Mouse (Mus musculus) hindbrain, postnatal 0 days (tissue): ENCODE results near the gene Krtap28-10. TPM values are rescaled to one million over a fixed set of nuclear protein-coding genes. Genes with fewer than 3 reads are reported as not detected.

ENCODE experiments used
- ATAC-seq: fragments of 200-750 bp; cut with Nextera tagmentation; 2 replicates; pipeline ENCODE4 v1.8.0; 2017; ENCODE audit warnings: mild to moderate bottlenecking, moderate TSS enrichment, moderate library complexity
- DNase-seq: peaks from one replicate; pipeline ENCODE4 v3.0.0-alpha.2; 2015; ENCODE audit warnings: low spot score
- H3K27ac ChIP-seq: fragments of 300-500 bp; sonication (generic); 2 replicates; pipeline ENCODE4 v1.5.1; 2014; ENCODE audit warnings: mild to moderate bottlenecking
- H3K27me3 ChIP-seq: fragments of 300-500 bp; sonication (generic); 2 replicates; pipeline ENCODE4 v1.6.1; 2014; ENCODE audit warnings: low read length, mixed read lengths; ENCODE audit not compliant: insufficient read depth
- H3K36me3 ChIP-seq: fragments of 300-500 bp; sonication (generic); 2 replicates; pipeline ENCODE4 v1.6.1; 2014; ENCODE audit warnings: low read length, mixed read lengths; ENCODE audit not compliant: insufficient read depth
- H3K4me1 ChIP-seq: fragments of 300-500 bp; sonication (generic); 2 replicates; pipeline ENCODE4 v1.6.1; 2014; ENCODE audit warnings: antibody characterized with exemption, low read length, mixed read lengths; ENCODE audit not compliant: insufficient read depth
- H3K4me2 ChIP-seq: fragments of 300-500 bp; sonication (generic); 2 replicates; pipeline ENCODE4 v1.6.1; 2014; ENCODE audit warnings: low read depth, mild to moderate bottlenecking, low read length, moderate library complexity, mixed read lengths
- H3K4me3 ChIP-seq: fragments of 300-500 bp; sonication (generic); 2 replicates; pipeline ENCODE4 v1.5.1; 2014; ENCODE audit warnings: low read length
- H3K9ac ChIP-seq: fragments of 300-500 bp; sonication (generic); replicated peaks from 2 replicates; pipeline ENCODE4 v1.6.1; 2014; ENCODE audit warnings: mild to moderate bottlenecking, low read length, moderate library complexity, mixed read lengths
- H3K9me3 ChIP-seq: fragments of 300-500 bp; sonication (generic); 2 replicates; pipeline ENCODE4 v1.6.1; 2016; ENCODE audit warnings: low read length, mixed read lengths
- CTCF ChIP-seq: IDR thresholded peaks from 2 replicates; pipeline ENCODE4 v1.5.1; 2016; ENCODE audit warnings: antibody characterized with exemption, control low read depth, low read depth
- WGBS: fragments of 180-500 bp; shearing (Covaris S2); extraction: QIAGEN DNeasy Blood & Tissue Kit; methylation state at CpG from one replicate; pipeline ENCODE4 v1.1.7; 2014; 5-methylcytosine and 5-hydroxymethylcytosine counted together
- polyA plus RNA-seq: library from polyadenylated mRNA; unstranded; fragments of >200 nt; fragmentation: Nextera tagmentation; extraction: Ambion mirVana; gene quantifications from 2 replicates; pipeline ENCODE4 v1.2.1, GENCODE M21; 2015
- total RNA-seq: library from RNA; depleted of rRNA; stranded (reverse); fragments of >200 nt; gene quantifications from 2 replicates; pipeline ENCODE4 v1.2.3, GENCODE M21; 2014; rRNA removed

Gene Krtap28-10
- total and polyA plus RNA-seq, 2 experiments from 2014 or later: not detected

DNA sequence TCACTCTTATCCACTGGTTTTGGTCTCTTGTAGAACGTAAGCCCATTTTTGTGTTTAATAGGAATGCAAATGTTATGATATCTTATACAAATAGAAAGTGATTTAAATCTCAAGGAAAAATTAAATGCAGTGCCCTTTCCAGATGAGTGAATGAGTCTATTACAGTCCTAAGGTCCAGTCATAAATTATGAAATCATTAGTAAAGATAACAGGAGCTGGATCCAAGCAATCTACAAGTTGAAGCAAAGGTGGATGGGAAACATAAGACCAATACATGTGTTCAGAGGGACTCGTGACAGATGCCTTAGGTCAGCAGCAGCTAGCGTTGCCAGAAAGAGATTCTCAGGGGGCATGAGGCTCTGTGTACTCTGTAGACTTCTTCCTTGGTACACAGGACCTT lies 50.7 kb downstream of the Krtap28-10 start:
- Histone ChIP-seq H3K4me1 (no peaks in the 10 kb centered on the region), H3K9ac (no peak overlapping the region), H3K4me2 (no peak overlapping the region), H3K27ac (no peak overlapping the region), H3K4me3 (no peak overlapping the region), H3K36me3 (no peaks in the 10 kb centered on the region), H3K27me3 (no peaks in the 10 kb centered on the region), H3K9me3 (no peaks in the 10 kb centered on the region)
- 74% methylated on average over 3 of the region's 3 CpGs for WGBS
- DNase-seq: no peak
- TF ChIP-seq CTCF: no peak
- no peak for ATAC-seq

Other genes starting within 250 kb of the Krtap28-10 start
- 88.2 and 98.6 TPM in 2 replicates for gene Agfg1, start 203.0 kb downstream of the Krtap28-10 start, total RNA-seq
- gene Agfg1, start 203.0 kb downstream of the Krtap28-10 start, polyA plus RNA-seq: 20.7 TPM in 2 replicates
- 0.97 TPM in 1 of 2 replicates, not detected in the other for gene A030005L19Rik, start 129.2 kb downstream of the Krtap28-10 start, total RNA-seq
- not detected in 2 replicates for gene A030005L19Rik, start 129.2 kb downstream of the Krtap28-10 start, polyA plus RNA-seq
- not detected in 2 replicates for gene A030014E15Rik, start 117.6 kb downstream of the Krtap28-10 start, total RNA-seq
- gene A030014E15Rik, start 117.6 kb downstream of the Krtap28-10 start, polyA plus RNA-seq: not detected in 2 replicates
- not detected in 2 replicates for gene Gm6217, start 111.1 kb downstream of the Krtap28-10 start, total RNA-seq
- not detected in 2 replicates for gene Gm6217, start 111.1 kb downstream of the Krtap28-10 start, polyA plus RNA-seq
- gene A030003K21Rik, start 99.1 kb downstream of the Krtap28-10 start, total RNA-seq: not detected in 2 replicates
- not detected in 2 replicates for gene A030003K21Rik, start 99.1 kb downstream of the Krtap28-10 start, polyA plus RNA-seq
- gene Gm7544, start 86.5 kb downstream of the Krtap28-10 start, total RNA-seq: not detected in 2 replicates
- not detected in 2 replicates for gene Gm7544, start 86.5 kb downstream of the Krtap28-10 start, polyA plus RNA-seq
- gene Gm47955, start 82.2 kb downstream of the Krtap28-10 start, total RNA-seq: not detected in 2 replicates
- not detected in 2 replicates for gene Gm47955, start 82.2 kb downstream of the Krtap28-10 start, polyA plus RNA-seq
- gene Gm47959, start 41.9 kb downstream of the Krtap28-10 start, total RNA-seq: not detected in 2 replicates
- not detected in 2 replicates for gene Gm47959, start 41.9 kb downstream of the Krtap28-10 start, polyA plus RNA-seq
- gene Slc19a3, start 4.0 kb downstream of the Krtap28-10 start, total RNA-seq: 1.5 and 1.8 TPM in 2 replicates
- 1.3 and 1.7 TPM in 2 replicates for gene Slc19a3, start 4.0 kb downstream of the Krtap28-10 start, polyA plus RNA-seq
- gene Gm47969, start 2.5 kb upstream of the Krtap28-10 start, total RNA-seq: not detected in 2 replicates
- gene Gm47969, start 2.5 kb upstream of the Krtap28-10 start, polyA plus RNA-seq: not detected in 2 replicates
- not detected in 2 replicates for gene A030005K14Rik, start 16.9 kb upstream of the Krtap28-10 start, total RNA-seq
- not detected in 2 replicates for gene A030005K14Rik, start 16.9 kb upstream of the Krtap28-10 start, polyA plus RNA-seq
- gene Krtap28-13, start 18.4 kb upstream of the Krtap28-10 start, total RNA-seq: not detected in 2 replicates
- not detected in 2 replicates for gene Krtap28-13, start 18.4 kb upstream of the Krtap28-10 start, polyA plus RNA-seq
- not detected in 2 replicates for gene Ccl20, start 74.3 kb upstream of the Krtap28-10 start, total RNA-seq
- gene Ccl20, start 74.3 kb upstream of the Krtap28-10 start, polyA plus RNA-seq: not detected in 2 replicates
- 0.94 and 1.5 TPM in 2 replicates for gene Daw1, start 117.3 kb upstream of the Krtap28-10 start, total RNA-seq
- 1.5 and 2.3 TPM in 2 replicates for gene Daw1, start 117.3 kb upstream of the Krtap28-10 start, polyA plus RNA-seq